Mouse (Mus musculus): ENCODE measurements around the gene Olfr65. TPM values are rescaled to one million over a fixed set of nuclear protein-coding genes. Genes with fewer than 3 reads are reported as not detected.

Gene Olfr65
- not detected in 2 replicates for polyA plus RNA-seq (2016; fragmentation: Nextera tagmentation; extraction: Ambion mirVana)

- WGBS, result 62% methylated on average over 2 of the region's 2 CpGs
Observed at GRCm38 (mm10) chr7:103903187-103903586, at the start of gene Olfr65. Gene Olfr65, plus strand, starts transcription at chr7:103903487.

GRCm38 (mm10) chr7:103854669-103855068 is 48.6 kb upstream of the Olfr65 start:
- no peaks in the 10 kb centered on the region for H3K36me3 ChIP-seq
- H3K4me3 ChIP-seq, result no peak overlapping the region
- no peak for DNase-seq (ENCODE audit: low spot score)
- no peaks in the 10 kb centered on the region for H3K27me3 ChIP-seq (ENCODE audit: insufficient read depth, poor library complexity, severe bottlenecking)
- 0 out of 2 replicates have a peak overlapping the region, but pooled peaks have one; percentile 19 for H3K27ac ChIP-seq
- no peaks in the 10 kb centered on the region; the same call in 1 of the 2 replicates for H3K4me1 ChIP-seq
- H3K9me3 ChIP-seq, result no peaks in the 10 kb centered on the region
- 54% methylated on average over 1 of the region's 1 CpGs for WGBS

More at GRCm38 (mm10) chr7:103903187-103903586, at the start of gene Olfr65:
- no peaks in the 10 kb centered on the region for H3K36me3 ChIP-seq
- H3K4me1 ChIP-seq, result no peaks in the 10 kb centered on the region
- no peak for DNase-seq (ENCODE audit: low spot score)
- no peaks in the 10 kb centered on the region for H3K9me3 ChIP-seq
- H3K27ac ChIP-seq, result no peak within 1 kb of the TSS
- H3K27me3 ChIP-seq (ENCODE audit: insufficient read depth, poor library complexity, severe bottlenecking), result no peaks in the 10 kb centered on the region
- no peak within 1 kb of the TSS for H3K4me3 ChIP-seq

- DNase-seq (ENCODE audit: low spot score), result peak; percentile 90
- H3K4me3 ChIP-seq, result no peak overlapping the region
- H3K27me3 ChIP-seq (ENCODE audit: insufficient read depth, poor library complexity, severe bottlenecking), result no peaks in the 10 kb centered on the region
- H3K9me3 ChIP-seq, result no peaks in the 10 kb centered on the region
- 13% methylated on average over 2 of the region's 2 CpGs for WGBS
- no peaks in the 10 kb centered on the region for H3K36me3 ChIP-seq
- H3K4me1 ChIP-seq, result no peaks in the 10 kb centered on the region; the same call in 1 of the 2 replicates
- H3K27ac ChIP-seq, result peak overlapping the region; percentile 69
Observed at GRCm38 (mm10) chr7:103859076-103859475, 44.2 kb upstream of the Olfr65 start.

- peak; percentile 94 for DNase-seq (ENCODE audit: low spot score)
- H3K27ac ChIP-seq, result no peak overlapping the region; the same call in 1 of the 2 replicates
- H3K9me3 ChIP-seq, result no peaks in the 10 kb centered on the region
- 40% methylated on average over 1 of the region's 1 CpGs for WGBS
- no peaks in the 10 kb centered on the region for H3K27me3 ChIP-seq (ENCODE audit: insufficient read depth, poor library complexity, severe bottlenecking)
- H3K4me3 ChIP-seq, result no peak overlapping the region
- no peaks in the 10 kb centered on the region for H3K36me3 ChIP-seq
- no peaks in the 10 kb centered on the region; the same call in 1 of the 2 replicates for H3K4me1 ChIP-seq
Observed at GRCm38 (mm10) chr7:103860855-103861254, 42.4 kb upstream of the Olfr65 start.

- Histone ChIP-seq H3K4me3 (no peak overlapping the region), H3K4me1 (no peaks in the 10 kb centered on the region; the same call in 1 of the 2 replicates), H3K9me3 (no peaks in the 10 kb centered on the region), H3K27ac (peak overlapping the region; percentile 23), H3K27me3 (ENCODE audit: insufficient read depth, poor library complexity, severe bottlenecking) (no peaks in the 10 kb centered on the region), H3K36me3 (no peaks in the 10 kb centered on the region)
- WGBS, result 77% methylated on average over 3 of the region's 3 CpGs
- DNase-seq (ENCODE audit: low spot score), result no peak
Observed at GRCm38 (mm10) chr7:103861531-103861930, 41.8 kb upstream of the Olfr65 start.

- Histone ChIP-seq H3K9me3 (no peaks in the 10 kb centered on the region), H3K4me3 (no peak overlapping the region), H3K27me3 (ENCODE audit: insufficient read depth, poor library complexity, severe bottlenecking) (no peaks in the 10 kb centered on the region), H3K27ac (0 out of 2 replicates have a peak overlapping the region, but pooled peaks have one; percentile 10), H3K4me1 (no peaks in the 10 kb centered on the region), H3K36me3 (no peaks in the 10 kb centered on the region)
- DNase-seq (ENCODE audit: low spot score), result peak; percentile 90
Observed at GRCm38 (mm10) chr7:103865716-103866115, 37.6 kb upstream of the Olfr65 start.

- no peak overlapping the region for H3K4me3 ChIP-seq
- no peaks in the 10 kb centered on the region for H3K4me1 ChIP-seq
- no peaks in the 10 kb centered on the region for H3K36me3 ChIP-seq
- H3K9me3 ChIP-seq, result no peaks in the 10 kb centered on the region
- peak; percentile 80 for DNase-seq (ENCODE audit: low spot score)
- H3K27me3 ChIP-seq (ENCODE audit: insufficient read depth, poor library complexity, severe bottlenecking), result no peaks in the 10 kb centered on the region
- H3K27ac ChIP-seq, result peak overlapping the region; percentile 67; the same call in 1 of the 2 replicates
Observed at GRCm38 (mm10) chr7:103870667-103871066, 32.6 kb upstream of the Olfr65 start.

- no peaks in the 10 kb centered on the region for H3K36me3 ChIP-seq
- DNase-seq (ENCODE audit: low spot score), result no peak
- H3K27ac ChIP-seq, result no peak overlapping the region
- no peaks in the 10 kb centered on the region for H3K4me1 ChIP-seq
- H3K9me3 ChIP-seq, result no peaks in the 10 kb centered on the region
- H3K4me3 ChIP-seq, result no peak overlapping the region
- no peaks in the 10 kb centered on the region for H3K27me3 ChIP-seq (ENCODE audit: insufficient read depth, poor library complexity, severe bottlenecking)
- WGBS, result 5% methylated on average over 1 of the region's 1 CpGs
Observed at GRCm38 (mm10) chr7:103873064-103873463, 30.2 kb upstream of the Olfr65 start.

- no peaks in the 10 kb centered on the region for H3K27me3 ChIP-seq (ENCODE audit: insufficient read depth, poor library complexity, severe bottlenecking)
Observed at GRCm38 (mm10) chr7:103874451-103874850, 28.8 kb upstream of the Olfr65 start.

GRCm38 (mm10) chr7:103877093-103877492 is 26.2 kb upstream of the Olfr65 start:
- Histone ChIP-seq H3K27me3 (ENCODE audit: insufficient read depth, poor library complexity, severe bottlenecking) (no peaks in the 10 kb centered on the region), H3K9me3 (no peaks in the 10 kb centered on the region), H3K4me3 (no peak overlapping the region), H3K36me3 (no peaks in the 10 kb centered on the region), H3K27ac (no peak overlapping the region), H3K4me1 (no peaks in the 10 kb centered on the region)
- no peak for DNase-seq (ENCODE audit: low spot score)
- WGBS, result 57% methylated on average over 2 of the region's 2 CpGs

More at GRCm38 (mm10) chr7:103874451-103874850, 28.8 kb upstream of the Olfr65 start:
- Histone ChIP-seq H3K4me1 (no peaks in the 10 kb centered on the region), H3K27ac (no peak overlapping the region), H3K4me3 (no peak overlapping the region), H3K36me3 (no peaks in the 10 kb centered on the region), H3K9me3 (no peaks in the 10 kb centered on the region)
- whole genome bisulfite sequencing, result 44% methylated on average over 5 of the region's 5 CpGs
- no peak for DNase-seq (ENCODE audit: low spot score)

GRCm38 (mm10) chr7:103886152-103886551 is 17.1 kb upstream of the Olfr65 start, which contains the start of gene Olfr66:
Gene Olfr66, minus strand, starts transcription at chr7:103886252.
- no peak within 1 kb of the TSS for H3K4me3 ChIP-seq
- no peak for DNase-seq (ENCODE audit: low spot score)
- no peaks in the 10 kb centered on the region for H3K9me3 ChIP-seq
- H3K36me3 ChIP-seq, result no peaks in the 10 kb centered on the region
- no peak within 1 kb of the TSS for H3K27ac ChIP-seq
- H3K4me1 ChIP-seq, result no peaks in the 10 kb centered on the region
- no peaks in the 10 kb centered on the region for H3K27me3 ChIP-seq (ENCODE audit: insufficient read depth, poor library complexity, severe bottlenecking)

- Histone ChIP-seq H3K36me3 (no peaks in the 10 kb centered on the region), H3K4me3 (no peak within 1 kb of the TSS)
- WGBS, result 66% methylated on average over 1 of the region's 1 CpGs
Observed at GRCm38 (mm10) chr7:103894385-103894784, 8.9 kb upstream of the Olfr65 start, which contains the start of gene Olfr64. Gene Olfr64, minus strand, starts transcription at chr7:103894485.

GRCm38 (mm10) chr7:103910047-103910446 is 6.8 kb downstream of the Olfr65 start:
- H3K4me1 ChIP-seq, result peaks cover 14% of the 10 kb centered on the region; the same call in 1 of the 2 replicates
- H3K9me3 ChIP-seq, result no peaks in the 10 kb centered on the region
- H3K27ac ChIP-seq, result peak overlapping the region; percentile 37; the same call in 1 of the 2 replicates
- peak; percentile 93 for DNase-seq (ENCODE audit: low spot score)
- no peak overlapping the region for H3K4me3 ChIP-seq
- H3K36me3 ChIP-seq, result no peaks in the 10 kb centered on the region
- 8% methylated on average over 3 of the region's 3 CpGs for WGBS
- H3K27me3 ChIP-seq (ENCODE audit: insufficient read depth, poor library complexity, severe bottlenecking), result no peaks in the 10 kb centered on the region

More at GRCm38 (mm10) chr7:103894385-103894784, 8.9 kb upstream of the Olfr65 start, which contains the start of gene Olfr64:
- Histone ChIP-seq H3K9me3 (no peaks in the 10 kb centered on the region), H3K4me1 (no peaks in the 10 kb centered on the region), H3K27ac (no peak within 1 kb of the TSS), H3K27me3 (ENCODE audit: insufficient read depth, poor library complexity, severe bottlenecking) (no peaks in the 10 kb centered on the region)
- DNase-seq (ENCODE audit: low spot score), result no peak
